8 mouse cellular contexts compared by ENCODE assay signal in the genomic region with DNA sequence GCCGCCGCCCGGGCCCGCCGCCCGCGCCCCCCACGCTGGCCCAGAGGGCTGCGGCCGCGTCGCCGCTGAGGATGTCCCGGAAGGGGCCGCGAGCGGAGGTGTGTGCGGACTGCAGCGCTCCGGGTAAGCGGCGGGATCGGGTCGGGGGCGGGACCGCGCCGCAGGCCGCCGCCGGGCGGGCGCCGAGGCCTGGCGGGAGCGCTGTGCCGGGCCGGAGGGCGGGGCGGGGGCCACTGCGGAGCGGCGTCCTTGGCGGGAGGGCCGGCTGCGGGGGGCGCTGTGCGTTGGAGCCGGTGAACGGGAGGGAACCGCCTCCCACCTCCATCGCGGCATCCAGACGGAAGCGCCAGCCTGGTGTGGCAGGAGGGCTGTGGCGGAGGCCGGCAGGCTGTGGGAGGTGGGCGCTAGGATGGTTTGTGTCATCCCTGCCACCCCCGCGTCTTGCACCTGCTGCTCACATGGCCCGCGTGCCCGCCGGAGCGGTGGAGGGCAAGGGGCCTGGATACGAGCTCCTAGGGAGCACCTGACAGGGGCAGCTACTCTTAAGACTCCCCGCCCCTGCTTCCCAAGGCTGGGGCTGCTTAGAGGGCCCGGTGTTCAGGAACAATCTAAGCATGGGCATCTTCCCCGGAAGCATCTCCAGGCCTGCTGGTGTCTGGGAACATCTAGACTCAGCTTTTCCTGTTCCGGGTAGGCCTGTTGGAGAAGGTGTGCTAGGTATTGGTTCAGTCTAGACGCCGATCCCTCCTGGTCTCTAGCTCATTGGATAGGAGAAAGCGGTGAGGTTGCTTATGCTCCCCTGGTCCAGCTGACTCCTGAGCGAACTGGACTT. TPM values are rescaled to one million over a fixed set of nuclear protein-coding genes. Genes with fewer than 3 reads are reported as not detected.
DNase-seq lines count a peak whose midpoint lies in the region; ATAC-seq and TF ChIP-seq lines count a peak whose summit lies in the region.

A gene (plus strand): TSS at position 51 of the 832 bp plus-strand sequence.

- no peaks in the 10 kb centered on the region for H3K9me3 ChIP-seq in limb, embryonic 14.5 days (ENCODE audit: control insufficient read depth, low read length)
- H3K9me3 ChIP-seq in midbrain, postnatal 0 days (ENCODE audit: low read length), result no peaks in the 10 kb centered on the region

- H3K4me1 ChIP-seq in limb, embryonic 14.5 days (ENCODE audit: control insufficient read depth, insufficient read depth, low read length), result peaks cover 42% of the 10 kb centered on the region
- peaks cover 14% of the 10 kb centered on the region; the same call in 1 of the 2 replicates for H3K4me1 ChIP-seq in midbrain, postnatal 0 days (ENCODE audit: insufficient read depth, low read length)

- peak within 1 kb of the TSS; percentile 95 for H3K4me2 ChIP-seq in limb, embryonic 14.5 days (replicated peaks; ENCODE audit: low read depth, low read length, severe bottlenecking)
- H3K4me2 ChIP-seq in midbrain, postnatal 0 days (ENCODE audit: low read depth, low read length, poor library complexity, severe bottlenecking), result peak within 1 kb of the TSS; percentile 86

- no peaks in the 10 kb centered on the region for H3K27me3 ChIP-seq in limb, embryonic 14.5 days (ENCODE audit: control insufficient read depth, insufficient read depth, low read length)
- no peaks in the 10 kb centered on the region for H3K27me3 ChIP-seq in midbrain, postnatal 0 days (ENCODE audit: insufficient read depth, low read length)

- no peak for ATAC-seq in inflammation-experienced regulatory T-cells, adult 6 months
- ATAC-seq in limb, embryonic 14.5 days (ENCODE audit: low FRiP score, low read depth), result no peak
- no peak for ATAC-seq in midbrain, postnatal 0 days (ENCODE audit: low FRiP score)

- H3K9ac ChIP-seq in limb, embryonic 14.5 days (ENCODE audit: low read depth, low read length, severe bottlenecking), result peak within 1 kb of the TSS; percentile 88
- peak within 1 kb of the TSS; percentile 97 for H3K9ac ChIP-seq in midbrain, postnatal 0 days (replicated peaks; ENCODE audit: low read length, poor library complexity, severe bottlenecking)

- peak within 1 kb of the TSS; percentile 80 for H3K27ac ChIP-seq in limb, embryonic 14.5 days (replicated peaks; ENCODE audit: low read depth, low read length)
- peak within 1 kb of the TSS; percentile 89 for H3K27ac ChIP-seq in midbrain, postnatal 0 days (ENCODE audit: low read depth, low read length)

- peak within 1 kb of the TSS; percentile 76 for H3K4me3 ChIP-seq in limb, embryonic 14.5 days (replicated peaks; ENCODE audit: low read length)
- H3K4me3 ChIP-seq in midbrain, postnatal 0 days (ENCODE audit: low read depth, low read length), result peak within 1 kb of the TSS; percentile 96

- DNase-seq in ovary, postnatal 36 days (ENCODE audit: low spot score), result peak; percentile 73
- no peak for DNase-seq in ovary, postnatal 14 days (ENCODE audit: low spot score)
- DNase-seq in cerebellum, postnatal 14 days, result peak; percentile 64 to 68
- peak; percentile 58 for DNase-seq in gastrocnemius, postnatal 14 days
- no peak for DNase-seq in limb, embryonic 14.5 days (ENCODE audit: low spot score)
- peak; percentile 68 for DNase-seq in midbrain, postnatal 0 days (ENCODE audit: low spot score)
- peak; percentile 52 to 60 for DNase-seq in thymus, adult 18-20 months

- intact Hi-C loops in gastrocnemius, postnatal 14 days (cut with DNase I; ENCODE audit: low total_unique reads), result no loop called here

- peak; percentile 19 for TF ChIP-seq CTCF in midbrain, postnatal 0 days (IDR thresholded peaks at IDR 0.05)

- WGBS in limb, embryonic 14.5 days, result 2% methylated on average over 29 of the region's 74 CpGs
- whole genome bisulfite sequencing in midbrain, postnatal 0 days, result under 1% methylated on average over 30 of the region's 74 CpGs

- H3K36me3 ChIP-seq in limb, embryonic 14.5 days (ENCODE audit: control insufficient read depth, insufficient read depth, low read length), result no peaks in the 10 kb centered on the region
- no peaks in the 10 kb centered on the region for H3K36me3 ChIP-seq in midbrain, postnatal 0 days (ENCODE audit: insufficient read depth, low read length)

- no peak for TF ChIP-seq POLR2A in limb, embryonic 14.5 days (IDR thresholded peaks at IDR 0.05; ENCODE audit: borderline replicate concordance, extremely low read depth, insufficient read depth, insufficient read length)

RNA-seq across cellular contexts. Expression of the gene that starts here (rescaled TPM):
- 10 to 100 TPM; 23.0 to 25.9 TPM for total RNA-seq in gastrocnemius, postnatal 14 days (2021)
- polyA plus RNA-seq in inflammation-experienced regulatory T-cells, adult 6 months (2017; shearing (Covaris generic)), result 10 to 100 TPM in 2 of 3 experiments, 1 to 10 TPM in 1; 9.4 to 13.7 (median 11.0) TPM
- polyA plus RNA-seq in limb, embryonic 14.5 days (2012; rRNA removed), result 57.1 and 71.7 TPM in 2 replicates
- polyA plus RNA-seq in limb, embryonic 14.5 days (2014; fragmentation: Nextera tagmentation; extraction: Ambion mirVana), result 17.3 and 18.2 TPM in 2 replicates
- 111 and 143 TPM in 2 replicates for total RNA-seq in midbrain, postnatal 0 days (2014; rRNA removed)
- 18.5 and 19.6 TPM in 2 replicates for polyA plus RNA-seq in midbrain, postnatal 0 days (2015; fragmentation: Nextera tagmentation; extraction: Ambion mirVana)

Comparison
In these comparisons a context has a peak if more than half of its experiments do, and no peak if none do; other contexts are left out.
1. DNase-seq: peak in ovary, postnatal 36 days (single experiment), cerebellum, postnatal 14 days (2 of 2), gastrocnemius, postnatal 14 days (single experiment), midbrain, postnatal 0 days (single experiment) and thymus, adult 18-20 months (2 of 2); none in ovary, postnatal 14 days (single experiment) and limb, embryonic 14.5 days (single experiment).